Mouse (Mus musculus) heart, embryonic 13.5 days (tissue): ENCODE measurements around the gene Sox1. TPM values are rescaled to one million over a fixed set of nuclear protein-coding genes. Genes with fewer than 3 reads are reported as not detected.

Experiments
- ATAC-seq: fragments of 200-750 bp; cut with Nextera tagmentation; 2 replicates; pipeline ENCODE4 v1.8.0; 2017; ENCODE audit warnings: moderate TSS enrichment; ENCODE audit not compliant: insufficient number of reproducible peaks, low FRiP score, low TSS enrichment; ENCODE audit errors: extremely low read depth
- H3K27ac ChIP-seq: fragments of 300-500 bp; sonication (generic); replicated peaks from 2 replicates; pipeline ENCODE4 v1.5.1; 2015; ENCODE audit warnings: moderate library complexity, mild to moderate bottlenecking, inconsistent platforms
- H3K27me3 ChIP-seq: fragments of 300-500 bp; sonication (generic); replicated peaks from 2 replicates; pipeline ENCODE4 v1.6.1; 2015; ENCODE audit warnings: mild to moderate bottlenecking, inconsistent platforms
- H3K36me3 ChIP-seq: fragments of 300-500 bp; sonication (generic); 2 replicates; pipeline ENCODE4 v1.6.1; 2015; ENCODE audit warnings: mild to moderate bottlenecking, inconsistent platforms
- H3K4me1 ChIP-seq: fragments of 300-500 bp; sonication (generic); 2 replicates; pipeline ENCODE4 v1.6.1; 2015; ENCODE audit warnings: inconsistent platforms
- H3K4me2 ChIP-seq: fragments of 300-500 bp; sonication (generic); 2 replicates; pipeline ENCODE4 v1.6.1; 2015; ENCODE audit warnings: inconsistent platforms, mild to moderate bottlenecking, moderate library complexity
- H3K4me3 ChIP-seq: fragments of 300-500 bp; sonication (generic); 2 replicates; pipeline ENCODE4 v1.5.1; 2015; ENCODE audit warnings: moderate library complexity, mild to moderate bottlenecking, inconsistent platforms
- H3K9ac ChIP-seq: fragments of 300-500 bp; sonication (generic); 2 replicates; pipeline ENCODE4 v1.6.1; 2015; ENCODE audit warnings: inconsistent platforms, mild to moderate bottlenecking, moderate library complexity
- H3K9me3 ChIP-seq: fragments of 300-500 bp; sonication (generic); 2 replicates; pipeline ENCODE4 v1.6.1; 2016; ENCODE audit warnings: inconsistent platforms
- WGBS: fragments of 180-500 bp; shearing (Covaris S2); methylation state at CpG from one replicate; pipeline ENCODE4 v1.1.7; 2015; ENCODE audit warnings: mixed read lengths; 5-methylcytosine and 5-hydroxymethylcytosine counted together
- polyA plus RNA-seq: library from polyadenylated mRNA; unstranded; fragments of >200 nt; fragmentation: Nextera tagmentation; extraction: Ambion mirVana; gene quantifications from 2 replicates; pipeline ENCODE4 v1.2.1, GENCODE M21; 2015

The Sox1 gene
- polyA plus RNA-seq, 1 experiment from 2014 or later, result not detected

DNA sequence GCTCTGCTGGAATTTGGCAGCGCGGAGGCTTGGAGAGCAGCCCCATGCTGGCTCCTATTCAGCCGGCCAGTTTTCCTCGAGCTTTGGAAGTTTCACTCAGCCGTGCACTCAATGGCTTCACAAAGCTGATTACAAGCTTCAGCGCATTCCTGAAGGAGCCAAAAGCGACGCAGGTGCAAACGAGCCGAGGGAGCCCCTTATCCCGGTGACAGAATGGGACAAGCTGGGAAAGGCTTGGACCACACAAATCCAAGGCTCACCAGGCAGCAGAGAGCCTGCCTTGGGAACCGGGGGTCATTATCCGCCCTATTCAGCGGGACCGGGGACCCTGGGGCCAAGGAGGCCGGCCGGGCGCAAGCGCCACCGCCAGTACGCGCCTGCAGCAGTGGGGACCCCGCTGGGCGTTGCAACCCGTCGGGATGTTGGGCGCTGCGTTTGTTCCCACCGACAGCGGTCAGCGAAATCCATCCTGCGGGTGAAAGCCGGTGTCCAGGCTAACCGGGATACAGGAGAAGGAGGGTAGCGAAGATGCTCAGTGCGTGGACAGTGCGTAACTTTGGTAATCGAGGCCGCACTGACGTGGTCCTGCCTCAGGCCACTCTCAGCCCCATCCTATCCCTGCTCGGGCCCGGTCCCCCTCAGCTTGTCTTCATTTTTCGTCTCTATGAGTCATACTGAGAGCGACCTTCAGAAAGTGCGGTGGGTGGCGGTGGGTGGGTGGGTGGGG lies 35.2 kb downstream of the Sox1 start:
- peak overlapping the region; percentile 26 for H3K4me3 ChIP-seq

DNA sequence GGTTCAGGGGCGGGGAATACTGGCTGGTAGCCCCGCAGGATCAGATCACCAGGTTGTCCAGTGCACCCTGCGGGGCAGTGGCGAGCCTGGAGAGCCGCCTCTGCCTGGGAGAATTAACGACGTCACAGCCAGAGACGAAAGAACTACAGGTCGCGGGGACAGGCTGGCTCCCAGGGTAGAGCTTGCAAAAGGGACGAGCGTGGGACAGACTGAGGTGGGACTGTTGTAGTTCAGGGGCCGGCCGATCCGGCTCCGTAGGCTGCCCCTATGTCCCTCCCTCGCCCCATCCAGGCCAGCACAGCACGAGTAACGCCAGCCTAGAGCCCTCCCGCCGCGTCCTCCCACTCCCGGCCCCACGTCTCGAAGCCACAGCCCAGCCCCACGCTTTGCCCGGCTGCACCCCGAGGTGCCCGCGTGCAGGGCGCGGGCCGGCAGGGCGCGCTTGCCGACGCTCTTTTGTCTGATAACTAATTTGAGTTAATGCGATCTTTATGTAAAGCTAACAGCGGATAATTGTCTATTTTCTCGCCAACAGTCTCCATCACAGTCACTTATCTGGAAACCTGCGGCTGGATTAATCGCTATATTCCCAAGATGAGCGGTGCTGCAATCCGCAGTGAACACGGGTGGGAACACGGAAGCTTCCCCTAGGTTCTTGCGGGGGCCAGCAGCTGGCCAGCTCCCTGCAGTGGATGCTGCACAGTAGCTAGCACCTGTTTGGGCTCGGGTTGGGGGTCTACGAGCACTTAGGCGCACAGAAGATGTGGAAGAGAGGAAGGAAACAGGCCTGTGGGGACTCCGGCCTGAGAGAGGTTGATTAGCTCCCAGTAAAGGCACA lies 36.0 kb downstream of the Sox1 start:
- peaks cover 22% of the 10 kb centered on the region for H3K4me1 ChIP-seq
- H3K27me3 ChIP-seq, result peaks cover 98% of the 10 kb centered on the region
- H3K4me2 ChIP-seq, result peak overlapping the region; percentile 51
- no peak; the same call in 1 of the 2 replicates for ATAC-seq
- no peak overlapping the region for H3K9ac ChIP-seq
- H3K36me3 ChIP-seq, result no peaks in the 10 kb centered on the region
- peak overlapping the region; percentile 26 for H3K4me3 ChIP-seq
- WGBS, result 2% methylated on average over 51 of the region's 51 CpGs
- no peaks in the 10 kb centered on the region for H3K9me3 ChIP-seq
- H3K27ac ChIP-seq, result no peak overlapping the region

More for the DNA sequence above, 35.2 kb downstream of the Sox1 start:
- ATAC-seq, result no peak
- Histone ChIP-seq H3K27ac (no peak overlapping the region), H3K9ac (no peak overlapping the region), H3K27me3 (peaks cover 100% of the 10 kb centered on the region), H3K36me3 (no peaks in the 10 kb centered on the region), H3K4me1 (peaks cover 22% of the 10 kb centered on the region), H3K9me3 (no peaks in the 10 kb centered on the region), H3K4me2 (peak overlapping the region; percentile 51)
- under 1% methylated on average over 46 of the region's 46 CpGs for WGBS

GRCm38 (mm10) chr8:12431738-12432055 lies 36.6 kb downstream of the Sox1 start:
- peaks cover 92% of the 10 kb centered on the region for H3K27me3 ChIP-seq
- no peaks in the 10 kb centered on the region for H3K9me3 ChIP-seq
- H3K4me1 ChIP-seq, result peaks cover 22% of the 10 kb centered on the region
- H3K27ac ChIP-seq, result no peak overlapping the region
- H3K9ac ChIP-seq, result no peak overlapping the region
- H3K4me2 ChIP-seq, result no peak overlapping the region
- no peak for ATAC-seq
- no peak overlapping the region for H3K4me3 ChIP-seq
- no peaks in the 10 kb centered on the region for H3K36me3 ChIP-seq
- 53% methylated on average over 6 of the region's 6 CpGs for WGBS

- Histone ChIP-seq H3K9ac (no peak overlapping the region), H3K4me3 (no peak overlapping the region), H3K36me3 (no peaks in the 10 kb centered on the region), H3K9me3 (no peaks in the 10 kb centered on the region), H3K4me1 (peaks cover 22% of the 10 kb centered on the region), H3K27ac (no peak overlapping the region), H3K27me3 (peaks cover 91% of the 10 kb centered on the region), H3K4me2 (no peak overlapping the region)
- 59% methylated on average over 7 of the region's 7 CpGs for WGBS
- no peak for ATAC-seq
Measured at GRCm38 (mm10) chr8:12432546-12432945, 37.5 kb downstream of the Sox1 start.

DNA sequence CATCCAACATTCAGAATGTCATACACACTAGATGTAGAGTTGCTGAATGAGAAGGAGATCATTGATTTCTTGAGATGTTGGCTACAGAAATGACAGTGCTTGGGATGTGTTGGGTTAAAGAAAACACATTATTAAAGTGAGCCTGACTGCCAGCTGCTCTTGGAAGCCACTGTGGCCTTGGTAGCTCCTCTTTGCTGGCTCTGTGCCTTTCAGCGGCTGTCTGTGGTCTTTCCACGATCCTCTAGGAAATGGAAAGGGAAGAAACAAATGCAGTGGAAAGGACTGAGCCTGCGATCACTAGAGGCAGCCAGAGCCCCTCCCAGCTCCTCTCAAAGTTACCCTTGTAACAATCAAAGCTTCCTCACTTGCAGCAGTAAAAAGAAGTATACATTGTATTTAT lies 39.7 kb downstream of the Sox1 start:
- WGBS, result 58% methylated on average over 3 of the region's 3 CpGs
- H3K27ac ChIP-seq, result no peak overlapping the region
- no peak overlapping the region for H3K9ac ChIP-seq
- H3K9me3 ChIP-seq, result no peaks in the 10 kb centered on the region
- H3K27me3 ChIP-seq, result peaks cover 82% of the 10 kb centered on the region
- no peaks in the 10 kb centered on the region for H3K36me3 ChIP-seq
- no peak overlapping the region for H3K4me2 ChIP-seq
- H3K4me3 ChIP-seq, result no peak overlapping the region
- ATAC-seq, result no peak
- H3K4me1 ChIP-seq, result peaks cover 11% of the 10 kb centered on the region

- peaks cover 57% of the 10 kb centered on the region for H3K27me3 ChIP-seq
- no peak for ATAC-seq
- 70% methylated on average over 6 of the region's 6 CpGs for WGBS
Measured at GRCm38 (mm10) chr8:12438021-12438420, 42.9 kb downstream of the Sox1 start.

DNA sequence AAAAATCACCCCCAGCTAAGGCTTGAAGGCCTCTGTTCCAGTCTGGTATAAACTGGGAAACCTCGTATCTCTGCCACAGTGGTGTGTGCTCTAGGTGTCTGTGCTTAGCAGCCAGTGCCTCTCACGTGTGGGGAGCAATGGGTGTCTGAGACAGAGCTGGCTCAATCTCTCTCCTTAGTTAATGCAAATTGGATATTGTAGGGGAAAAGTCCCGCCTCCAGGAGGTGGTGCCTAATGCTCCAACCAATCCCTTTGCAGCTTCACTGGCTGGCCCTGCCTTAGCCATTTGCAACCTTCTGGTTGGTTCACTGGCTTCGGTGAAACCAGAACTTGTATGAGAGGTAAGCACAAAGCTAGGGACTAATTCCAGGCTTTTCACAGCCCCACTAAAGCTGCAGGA lies 43.9 kb downstream of the Sox1 start:
- Histone ChIP-seq H3K36me3 (no peaks in the 10 kb centered on the region), H3K27me3 (peaks cover 53% of the 10 kb centered on the region), H3K9me3 (no peaks in the 10 kb centered on the region), H3K4me2 (no peak overlapping the region), H3K4me1 (no peaks in the 10 kb centered on the region), H3K4me3 (no peak overlapping the region), H3K9ac (no peak overlapping the region), H3K27ac (no peak overlapping the region)
- no peak for ATAC-seq
- 25% methylated on average over 4 of the region's 4 CpGs for WGBS

More at GRCm38 (mm10) chr8:12438021-12438420, 42.9 kb downstream of the Sox1 start:
- Histone ChIP-seq H3K4me2 (no peak overlapping the region), H3K4me1 (no peaks in the 10 kb centered on the region), H3K9me3 (no peaks in the 10 kb centered on the region), H3K36me3 (no peaks in the 10 kb centered on the region), H3K9ac (no peak overlapping the region), H3K4me3 (no peak overlapping the region), H3K27ac (no peak overlapping the region)

- Histone ChIP-seq H3K9ac (no peak overlapping the region), H3K36me3 (no peaks in the 10 kb centered on the region), H3K27me3 (peaks cover 53% of the 10 kb centered on the region), H3K4me2 (no peak overlapping the region), H3K27ac (no peak overlapping the region), H3K4me3 (no peak overlapping the region), H3K4me1 (no peaks in the 10 kb centered on the region), H3K9me3 (no peaks in the 10 kb centered on the region)
- 80% methylated on average over 10 of the region's 10 CpGs for WGBS
- ATAC-seq, result no peak
Measured at GRCm38 (mm10) chr8:12439846-12440245, 44.8 kb downstream of the Sox1 start.

DNA sequence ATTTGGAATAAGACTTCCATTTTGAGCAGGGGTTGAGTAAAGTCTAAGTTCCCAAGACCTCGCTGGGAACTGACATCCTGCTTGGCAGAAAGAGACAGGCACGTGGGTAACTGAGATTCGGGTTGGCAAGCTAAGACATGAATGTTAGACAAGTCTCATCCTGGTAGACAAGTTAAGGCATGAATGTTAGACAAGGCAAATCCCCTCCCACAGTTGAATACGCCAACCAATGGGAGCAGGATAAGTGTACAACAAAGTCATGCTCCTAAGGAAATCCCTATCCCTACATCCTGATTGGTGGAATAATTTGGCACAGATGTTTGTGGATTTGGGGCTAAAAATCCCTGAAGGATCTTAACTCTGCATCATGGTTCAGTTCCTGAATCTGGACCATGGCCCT lies 45.9 kb downstream of the Sox1 start:
- no peak overlapping the region for H3K9ac ChIP-seq
- no peaks in the 10 kb centered on the region for H3K9me3 ChIP-seq
- H3K4me2 ChIP-seq, result no peak overlapping the region
- H3K27me3 ChIP-seq, result peaks cover 54% of the 10 kb centered on the region
- WGBS, result 78% methylated on average over 4 of the region's 4 CpGs
- H3K4me1 ChIP-seq, result no peaks in the 10 kb centered on the region
- H3K4me3 ChIP-seq, result no peak overlapping the region
- no peak overlapping the region for H3K27ac ChIP-seq
- no peaks in the 10 kb centered on the region for H3K36me3 ChIP-seq
- ATAC-seq, result no peak

DNA sequence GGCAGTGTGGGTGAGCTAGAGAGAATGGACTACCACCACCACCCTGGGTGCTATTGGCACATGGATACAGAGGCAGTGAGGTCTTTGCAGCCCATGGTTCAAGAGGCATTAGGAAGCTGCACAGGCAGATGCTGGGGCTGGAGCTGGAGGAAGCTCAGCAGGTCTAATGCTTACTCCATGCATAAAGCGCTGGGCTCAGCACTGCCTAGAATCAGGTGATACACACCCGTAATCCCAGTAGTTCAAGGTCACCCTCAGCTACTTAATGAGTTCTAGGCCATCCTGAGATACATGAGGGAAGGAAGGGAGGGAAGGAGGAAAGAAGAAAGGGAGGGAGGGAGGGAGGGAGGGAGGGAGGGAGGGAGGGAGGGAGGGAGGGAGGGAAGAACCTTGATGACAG lies 50.2 kb downstream of the Sox1 start:
- H3K4me3 ChIP-seq, result no peak overlapping the region
- H3K4me2 ChIP-seq, result no peak overlapping the region
- no peaks in the 10 kb centered on the region for H3K9me3 ChIP-seq
- 54% methylated on average over 2 of the region's 2 CpGs for WGBS
- no peaks in the 10 kb centered on the region for H3K36me3 ChIP-seq
- H3K27ac ChIP-seq, result no peak overlapping the region
- no peaks in the 10 kb centered on the region for H3K4me1 ChIP-seq
- peaks cover 61% of the 10 kb centered on the region for H3K27me3 ChIP-seq
- H3K9ac ChIP-seq, result no peak overlapping the region
- ATAC-seq, result no peak

GRCm38 (mm10) chr8:12445926-12446680 lies 51.0 kb downstream of the Sox1 start:
- no peaks in the 10 kb centered on the region for H3K36me3 ChIP-seq
- peak overlapping the region; percentile 29 for H3K4me3 ChIP-seq
- no peaks in the 10 kb centered on the region for H3K4me1 ChIP-seq
- no peaks in the 10 kb centered on the region for H3K9me3 ChIP-seq
- ATAC-seq, result no peak
- peak overlapping the region; percentile 45 for H3K4me2 ChIP-seq
- 1% methylated on average over 26 of the region's 26 CpGs for WGBS
- H3K27ac ChIP-seq, result no peak overlapping the region
- peaks cover 66% of the 10 kb centered on the region for H3K27me3 ChIP-seq
- H3K9ac ChIP-seq, result no peak overlapping the region
